Mouse (Mus musculus) cortical plate, adult 2 months (tissue): ENCODE data around the gene Tnfaip2.

ENCODE experiments used
- CTCF ChIP-seq: fragments of 200-500 bp; IDR thresholded peaks from 2 replicates; pipeline ENCODE4 v1.5.1; 2011; ENCODE audit warnings: mild to moderate bottlenecking, control low read depth, low read length; ENCODE audit not compliant: insufficient read depth; ENCODE audit errors: extremely low read depth
- POLR2A ChIP-seq: fragments of 200-500 bp; IDR thresholded peaks from 2 replicates; pipeline ENCODE4 v1.6.1; 2011; ENCODE audit warnings: mild to moderate bottlenecking, low read length, control low read depth; ENCODE audit not compliant: insufficient read depth; ENCODE audit errors: extremely low read depth

DNA sequence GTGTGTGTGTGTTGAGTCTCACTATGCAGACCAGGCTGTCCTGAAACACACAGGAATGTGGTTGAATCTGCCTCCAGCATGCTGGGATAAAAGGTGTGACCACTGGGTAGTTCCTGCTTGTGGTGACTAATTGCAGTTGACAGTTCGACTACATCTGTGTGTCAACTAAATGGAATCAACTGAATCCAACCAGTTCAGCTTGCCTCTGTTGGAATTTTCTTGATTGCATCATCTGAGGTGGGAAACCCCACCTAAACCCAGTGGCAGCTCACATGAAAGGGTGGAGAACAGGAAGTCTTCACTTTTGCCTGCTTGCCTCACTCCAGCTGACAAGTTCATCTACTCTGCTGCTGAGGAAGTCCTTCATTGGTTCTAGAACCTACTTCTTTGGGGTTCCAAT is 28.9 kb downstream of the Tnfaip2 start:
- TF ChIP-seq POLR2A (no peak), CTCF (no peak)
